Mouse (Mus musculus): ENCODE results near the gene Lin28b. TPM values are rescaled to one million over a fixed set of nuclear protein-coding genes. Genes with fewer than 3 reads are reported as not detected.
"Not testable (repeated sequence)": the region's sequence is repeated elsewhere in the genome, so short reads cannot be mapped to it uniquely, and the experiment has no call there.

Lin28b gene
- polyA plus RNA-seq, 1 experiment: 15.1 TPM

DNA sequence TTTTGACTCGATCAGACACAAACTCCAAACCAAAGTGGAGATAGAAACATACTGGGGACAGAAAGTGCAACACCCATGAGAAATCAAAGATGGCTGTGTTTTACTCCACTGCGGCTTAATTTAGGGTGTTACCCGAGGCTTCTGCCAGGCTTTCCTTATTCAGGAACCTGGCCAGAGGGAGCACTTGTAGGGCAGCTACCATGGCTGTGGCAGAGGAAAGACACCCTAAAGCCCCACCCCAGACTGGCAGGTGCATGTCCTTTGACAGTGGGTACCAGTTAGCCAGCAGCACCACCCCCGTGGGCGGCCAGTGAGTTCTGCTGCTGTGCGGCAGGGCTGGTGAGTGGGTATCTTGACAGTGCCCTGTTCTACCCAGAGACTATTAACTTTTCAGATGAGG, 130.1 kb downstream of the Lin28b start:
- DNase-seq (ENCODE audit: low read depth): no peak
- TF ChIP-seq CTCF (IDR thresholded peaks at IDR 0.05; ENCODE audit: borderline replicate concordance, extremely low read depth, insufficient read depth, insufficient read length) (no peak), POLR2A (IDR thresholded peaks at IDR 0.05; ENCODE audit: borderline replicate concordance, extremely low read depth, insufficient read depth, insufficient read length, poor library complexity, severe bottlenecking) (no peak)

DNA sequence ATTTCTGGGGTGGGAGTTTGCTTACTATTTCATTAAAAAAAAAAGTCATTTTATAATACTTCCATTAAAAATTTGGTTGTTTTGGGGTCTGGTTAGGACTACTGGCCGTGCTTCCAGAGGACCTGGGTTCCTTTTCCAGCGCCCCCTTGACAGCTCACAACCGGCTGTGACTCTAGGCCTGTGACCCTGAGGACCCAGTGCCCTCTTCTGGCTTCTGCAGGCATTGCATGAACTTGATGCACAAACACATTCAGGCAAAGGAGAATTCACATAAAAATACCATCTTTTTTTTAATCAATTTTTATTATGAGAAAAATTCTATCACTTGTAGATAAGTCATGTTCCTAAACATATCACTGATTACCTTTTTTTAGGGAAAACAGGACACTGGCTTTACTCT, 138.1 kb downstream of the Lin28b start:
- not testable (repeated sequence) for DNase-seq (ENCODE audit: low read depth)

DNA sequence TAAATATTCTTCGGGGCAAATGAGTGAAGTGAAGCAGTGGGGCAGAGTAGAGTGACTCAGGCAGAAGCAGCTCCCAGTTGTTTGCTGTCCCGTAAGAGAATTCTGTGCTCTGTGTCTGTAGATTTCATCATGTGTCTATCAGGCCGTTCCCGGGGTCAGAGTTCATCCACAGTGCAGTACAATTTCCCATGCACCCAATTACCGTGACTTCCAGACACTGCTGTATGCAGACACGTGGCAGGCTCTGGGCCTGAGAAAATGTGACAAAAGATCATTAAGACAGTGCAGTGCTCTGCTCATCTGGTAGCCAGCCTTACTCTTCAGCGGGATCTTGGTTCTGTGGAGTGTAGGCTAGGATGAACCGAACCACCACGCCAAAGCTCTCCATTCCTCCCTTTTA, 141.0 kb downstream of the Lin28b start:
- DNase-seq (ENCODE audit: low read depth): no peak
- no peak for TF ChIP-seq CTCF (IDR thresholded peaks at IDR 0.05; ENCODE audit: borderline replicate concordance, extremely low read depth, insufficient read depth, insufficient read length)
- TF ChIP-seq POLR2A (IDR thresholded peaks at IDR 0.05; ENCODE audit: borderline replicate concordance, extremely low read depth, insufficient read depth, insufficient read length, poor library complexity, severe bottlenecking): no peak

DNA sequence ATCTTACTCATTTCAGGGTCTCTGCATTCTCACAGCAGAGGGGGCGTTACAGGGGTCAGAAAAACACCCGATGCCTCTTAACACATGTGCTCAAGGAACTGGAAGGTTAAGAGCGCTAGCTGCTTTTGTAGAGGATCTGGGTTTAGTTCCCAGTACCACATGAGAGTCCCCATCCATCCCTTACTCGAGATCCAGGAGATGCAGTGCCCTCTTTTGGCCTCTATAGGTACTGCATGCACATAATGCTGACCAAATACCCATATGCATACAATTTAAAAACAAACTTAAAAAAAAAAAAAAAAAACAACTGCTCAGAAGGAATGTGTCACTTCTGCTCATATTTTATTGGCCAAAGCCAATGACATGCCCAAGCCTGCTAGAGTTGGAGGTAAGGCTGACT, 141.8 kb downstream of the Lin28b start:
- TF ChIP-seq POLR2A (IDR thresholded peaks at IDR 0.05; ENCODE audit: borderline replicate concordance, extremely low read depth, insufficient read depth, insufficient read length, poor library complexity, severe bottlenecking) (no peak), CTCF (IDR thresholded peaks at IDR 0.05; ENCODE audit: borderline replicate concordance, extremely low read depth, insufficient read depth, insufficient read length) (peak; percentile 10; the same call in 1 of the 2 replicates)
- DNase-seq (ENCODE audit: low read depth): no peak

DNA sequence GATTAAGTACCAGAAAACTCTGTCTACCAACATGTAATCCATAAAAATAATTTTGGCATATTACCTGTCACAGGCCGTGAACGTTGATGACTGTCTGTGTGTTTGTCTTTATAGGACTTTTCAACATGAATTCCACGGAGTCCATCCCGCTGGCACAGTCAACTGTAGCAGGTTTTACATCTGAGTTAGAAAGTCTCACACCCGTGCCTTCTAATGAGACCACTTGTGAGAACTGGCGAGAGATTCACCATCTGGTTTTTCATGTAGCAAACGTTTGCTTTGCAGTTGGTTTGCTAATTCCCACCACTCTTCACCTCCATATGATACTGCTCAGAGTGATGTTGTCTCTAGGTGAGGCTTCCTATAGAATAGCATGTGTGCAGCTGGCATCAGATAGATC, 147.1 kb downstream of the Lin28b start:
- TF ChIP-seq POLR2A (IDR thresholded peaks at IDR 0.05; ENCODE audit: borderline replicate concordance, extremely low read depth, insufficient read depth, insufficient read length, poor library complexity, severe bottlenecking): no peak

DNA sequence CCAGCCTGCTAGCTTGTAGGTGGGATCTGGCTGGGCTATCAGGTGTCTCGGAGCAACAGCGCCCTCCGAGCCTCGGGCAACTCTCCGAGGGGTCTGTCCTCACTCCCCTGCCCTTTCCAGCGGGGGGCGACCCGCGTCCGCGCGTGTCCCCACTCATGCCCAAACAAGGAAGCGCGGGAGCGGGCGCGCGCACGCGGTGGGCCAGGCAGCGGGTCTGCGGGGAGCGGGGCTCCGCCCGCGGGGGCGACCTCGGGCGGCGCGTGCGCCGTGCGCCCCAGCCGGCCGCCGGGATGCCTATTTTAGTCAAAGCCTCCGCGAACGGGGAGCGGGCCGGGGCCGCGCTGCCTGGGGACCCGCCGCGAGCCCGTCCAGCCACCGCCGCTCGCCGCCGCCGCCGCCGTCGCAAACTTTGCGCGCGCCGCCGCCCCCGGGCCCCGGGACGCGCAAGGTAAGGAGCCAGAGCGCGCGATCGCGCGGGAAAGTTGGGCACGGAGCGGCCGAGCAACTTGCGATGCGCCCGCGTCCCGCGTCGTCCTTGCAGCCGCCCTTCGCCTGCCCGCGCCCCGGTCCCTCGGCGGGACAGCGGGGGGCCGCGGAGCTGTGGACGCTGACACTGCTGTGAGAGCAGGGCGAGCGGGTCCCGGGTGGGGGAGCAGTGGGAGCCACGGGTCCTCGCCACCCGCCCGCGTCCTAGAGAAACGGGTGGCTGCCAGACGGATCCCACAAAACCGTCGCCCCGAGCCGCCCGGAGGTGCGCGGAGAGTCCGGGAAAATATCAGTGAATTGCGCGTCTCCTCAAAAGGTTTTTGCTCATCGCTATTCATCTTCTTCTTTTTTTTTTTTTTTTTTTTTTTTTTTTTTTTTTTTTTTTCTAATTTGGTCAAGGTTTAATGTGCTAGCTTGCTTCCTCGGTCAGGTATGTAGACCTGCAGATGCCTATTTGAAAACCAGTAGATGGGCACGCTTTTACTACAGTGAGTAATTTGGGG, 150.5 kb downstream of the Lin28b start, which contains the start of gene Bves:
TSS of gene Bves (plus strand) at position 339 of the 989 bp plus-strand sequence.
- no peak for TF ChIP-seq CTCF (IDR thresholded peaks at IDR 0.05; ENCODE audit: borderline replicate concordance, extremely low read depth, insufficient read depth, insufficient read length)
- TF ChIP-seq POLR2A (IDR thresholded peaks at IDR 0.05; ENCODE audit: borderline replicate concordance, extremely low read depth, insufficient read depth, insufficient read length, poor library complexity, severe bottlenecking): no peak
- DNase-seq (ENCODE audit: low read depth): peak; percentile 57

More for the DNA sequence above, 147.1 kb downstream of the Lin28b start:
- DNase-seq (ENCODE audit: low read depth): peak; percentile 75

DNA sequence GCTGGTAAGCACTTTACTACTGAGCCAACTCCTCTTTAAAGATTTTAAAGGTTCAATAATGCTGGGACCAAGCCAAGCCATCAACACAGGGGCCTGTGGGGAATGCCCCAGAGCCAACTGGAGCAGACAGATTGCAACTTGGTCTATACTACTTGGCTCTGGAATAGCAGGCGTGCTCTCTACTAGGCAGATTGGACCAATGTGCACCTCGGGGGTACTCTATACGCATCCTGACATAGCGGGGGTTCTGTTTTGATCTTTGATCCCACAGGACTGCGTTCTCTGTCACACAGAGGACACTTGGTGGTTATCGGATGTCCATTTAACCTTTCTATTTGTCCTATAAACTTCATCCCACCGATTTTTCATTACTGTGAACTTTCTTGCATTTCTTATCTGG, 151.3 kb downstream of the Lin28b start:
- DNase-seq (ENCODE audit: low read depth): peak; percentile 20
- no peak for TF ChIP-seq POLR2A (IDR thresholded peaks at IDR 0.05; ENCODE audit: borderline replicate concordance, extremely low read depth, insufficient read depth, insufficient read length, poor library complexity, severe bottlenecking)
- no peak for TF ChIP-seq CTCF (IDR thresholded peaks at IDR 0.05; ENCODE audit: borderline replicate concordance, extremely low read depth, insufficient read depth, insufficient read length)

DNA sequence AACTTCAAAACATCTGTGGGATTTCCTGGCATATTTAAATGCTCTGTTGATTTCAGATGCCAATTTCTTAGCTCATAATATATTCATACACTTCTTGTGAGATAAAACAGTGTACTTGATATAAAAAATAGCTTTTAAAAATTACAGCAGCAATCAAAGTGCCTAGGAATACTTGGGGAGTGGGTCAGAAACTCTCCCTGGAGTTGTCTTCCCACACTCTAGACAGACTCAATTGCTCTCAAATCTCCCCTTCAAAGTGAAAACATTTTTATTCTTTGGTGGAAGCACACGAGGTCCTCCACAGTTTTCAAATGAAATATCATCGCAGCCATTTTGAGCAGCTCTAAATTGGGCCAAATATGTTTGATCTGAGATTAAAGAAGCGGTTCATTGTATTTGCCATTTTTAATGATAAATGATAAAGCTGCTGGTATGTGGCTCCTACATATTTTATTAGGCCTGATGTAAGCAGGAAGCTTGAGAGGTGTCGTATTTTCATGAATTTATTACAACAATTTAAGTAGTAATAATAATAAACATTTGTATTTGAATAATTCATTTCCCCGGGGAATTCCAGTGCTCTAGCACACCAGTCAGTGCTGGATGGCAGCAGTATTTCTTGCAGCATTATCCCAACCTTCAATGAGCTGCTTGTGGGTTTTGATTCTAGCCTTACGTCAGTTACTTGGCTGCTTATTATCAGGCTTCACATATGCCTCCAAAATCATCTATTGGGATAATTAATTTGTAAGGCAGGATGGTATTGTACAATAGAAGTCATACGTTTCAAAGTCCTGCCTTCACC, 157.8 kb downstream of the Lin28b start:
- TF ChIP-seq POLR2A (IDR thresholded peaks at IDR 0.05; ENCODE audit: borderline replicate concordance, extremely low read depth, insufficient read depth, insufficient read length, poor library complexity, severe bottlenecking) (no peak), CTCF (IDR thresholded peaks at IDR 0.05; ENCODE audit: borderline replicate concordance, extremely low read depth, insufficient read depth, insufficient read length) (no peak)
- peak; percentile 45 for DNase-seq (ENCODE audit: low read depth)

Other genes starting within 250 kb of the Lin28b start
- 1.6 and 2.6 TPM in 2 replicates for gene Bves, start 150.6 kb downstream of the Lin28b start, polyA plus RNA-seq (2012; rRNA removed)
- 26.5 and 28.6 TPM in 2 replicates for gene Hace1, start 91.4 kb upstream of the Lin28b start, polyA plus RNA-seq (2012; rRNA removed)